In the genomic region with DNA sequence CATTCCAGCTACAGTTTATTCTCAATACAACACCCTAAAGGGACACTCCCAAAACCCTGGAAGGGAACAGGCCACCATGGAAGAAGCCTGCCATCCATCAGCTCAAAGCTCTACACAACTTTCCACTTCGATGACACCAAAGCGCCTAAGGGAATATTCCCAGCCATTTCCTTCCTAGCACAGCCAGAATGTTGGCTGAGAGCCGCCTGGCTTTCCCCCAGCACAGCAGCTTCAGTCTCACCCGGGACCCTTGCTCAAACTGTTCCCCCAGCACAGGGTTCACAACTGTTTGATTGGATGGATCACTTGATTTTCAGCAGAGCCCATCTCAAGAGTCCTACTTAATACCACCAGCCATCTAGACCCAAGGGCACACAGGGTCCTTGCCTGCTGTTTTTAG, we compare ENCODE assay signal across 10 mouse cellular contexts. TPM values are rescaled to one million over a fixed set of nuclear protein-coding genes. Genes with fewer than 3 reads are reported as not detected.
DNase-seq lines count a peak whose midpoint lies in the region; ATAC-seq and TF ChIP-seq lines count a peak whose summit lies in the region.
"Had no signal": no experiment of that assay in that cellular context is flagged by ENCODE, and none has a peak within 500 bp of the region (broad histone marks: within the 10 kb centered on the region; RNA-seq: fewer than 3 reads in every experiment).

No protein-coding gene starts in this region.

- H3K4me3 ChIP-seq in embryonic facial prominence, embryonic 14.5 days (ENCODE audit: low read depth, low read length), result no peak overlapping the region
- H3K4me3 ChIP-seq in embryonic facial prominence, embryonic 10.5 days, result no peak overlapping the region
- H3K4me3 ChIP-seq in lung, embryonic 16.5 days (ENCODE audit: low read length), result no peak overlapping the region
- no peak overlapping the region for H3K4me3 ChIP-seq in stomach, postnatal 0 days (ENCODE audit: low read depth, low read length)
- H3K4me3 ChIP-seq: forebrain, embryonic 13.5 days had no signal

- peaks cover 12% of the 10 kb centered on the region; the same call in 1 of the 2 replicates for H3K4me1 ChIP-seq in embryonic facial prominence, embryonic 14.5 days (ENCODE audit: control insufficient read depth, insufficient read depth, low read length)
- peaks cover 14% of the 10 kb centered on the region for H3K4me1 ChIP-seq in embryonic facial prominence, embryonic 10.5 days
- H3K4me1 ChIP-seq in lung, embryonic 16.5 days (replicated peaks; ENCODE audit: control insufficient read depth, insufficient read depth, low read length), result peaks cover 16% of the 10 kb centered on the region; the same call in 1 of the 2 replicates
- no peaks in the 10 kb centered on the region for H3K4me1 ChIP-seq in stomach, postnatal 0 days (replicated peaks; ENCODE audit: control insufficient read depth, insufficient read depth)

- no peaks in the 10 kb centered on the region for H3K9me3 ChIP-seq in embryonic facial prominence, embryonic 14.5 days (ENCODE audit: control insufficient read depth, low read length)
- no peaks in the 10 kb centered on the region for H3K9me3 ChIP-seq in embryonic facial prominence, embryonic 10.5 days
- no peaks in the 10 kb centered on the region for H3K9me3 ChIP-seq in lung, embryonic 16.5 days (ENCODE audit: control insufficient read depth, low read length)
- no peaks in the 10 kb centered on the region for H3K9me3 ChIP-seq in stomach, postnatal 0 days (ENCODE audit: control insufficient read depth, low read length)
- H3K9me3 ChIP-seq: forebrain, embryonic 13.5 days had no signal

- no peak overlapping the region for H3K4me2 ChIP-seq in embryonic facial prominence, embryonic 14.5 days (ENCODE audit: low read depth, low read length)
- H3K4me2 ChIP-seq in lung, embryonic 16.5 days (ENCODE audit: low read depth, low read length), result no peak overlapping the region
- no peak overlapping the region for H3K4me2 ChIP-seq in stomach, postnatal 0 days (replicated peaks; ENCODE audit: low read depth)
- H3K4me2 ChIP-seq: forebrain, embryonic 13.5 days; hindbrain, embryonic 14.5 days had no signal

- ATAC-seq in embryonic facial prominence, embryonic 14.5 days (ENCODE audit: low read depth), result no peak
- peak; percentile 91 for ATAC-seq in lung, embryonic 16.5 days (ENCODE audit: low read depth)
- 0 out of 2 replicates have a peak, but pooled peaks have one; percentile 29 for ATAC-seq in stomach, postnatal 0 days (ENCODE audit: low FRiP score, low TSS enrichment)
- ATAC-seq: forebrain, embryonic 13.5 days had no signal

- H3K36me3 ChIP-seq in embryonic facial prominence, embryonic 14.5 days (ENCODE audit: control insufficient read depth, insufficient read depth, low read length), result no peaks in the 10 kb centered on the region
- H3K36me3 ChIP-seq in embryonic facial prominence, embryonic 10.5 days (replicated peaks), result no peaks in the 10 kb centered on the region
- H3K36me3 ChIP-seq in lung, embryonic 16.5 days (ENCODE audit: control insufficient read depth, insufficient read depth, low read length), result no peaks in the 10 kb centered on the region
- no peaks in the 10 kb centered on the region for H3K36me3 ChIP-seq in stomach, postnatal 0 days (ENCODE audit: control insufficient read depth, insufficient read depth, low read length)

- no peak overlapping the region for H3K27ac ChIP-seq in embryonic facial prominence, embryonic 14.5 days (replicated peaks; ENCODE audit: low read depth, low read length)
- H3K27ac ChIP-seq in embryonic facial prominence, embryonic 10.5 days (replicated peaks), result no peak overlapping the region
- H3K27ac ChIP-seq in lung, embryonic 16.5 days (ENCODE audit: low read length), result peak overlapping the region; percentile 68
- 0 out of 2 replicates have a peak overlapping the region, but pooled peaks have one; percentile 14 for H3K27ac ChIP-seq in stomach, postnatal 0 days (replicated peaks)
- H3K27ac ChIP-seq: forebrain, embryonic 13.5 days; hindbrain, embryonic 14.5 days had no signal

- TF ChIP-seq CTCF in stomach, postnatal 0 days (IDR thresholded peaks at IDR 0.05; ENCODE audit: low read depth), result no peak

- H3K9ac ChIP-seq in embryonic facial prominence, embryonic 14.5 days (ENCODE audit: low read depth, low read length), result no peak overlapping the region
- H3K9ac ChIP-seq in lung, embryonic 16.5 days (ENCODE audit: low read length), result no peak overlapping the region
- no peak overlapping the region for H3K9ac ChIP-seq in stomach, postnatal 0 days (ENCODE audit: low read length)
- H3K9ac ChIP-seq: forebrain, embryonic 13.5 days; hindbrain, embryonic 14.5 days had no signal

- DNase-seq in embryonic facial prominence, embryonic 14.5 days (ENCODE audit: low spot score), result peak; percentile 52
- DNase-seq in embryonic facial prominence, embryonic 10.5 days (ENCODE audit: low spot score), result no peak
- no peak for DNase-seq in lung, adult 18-20 months
- DNase-seq in kidney, adult 9 months, result peak; percentile 44
- no peak for DNase-seq in stomach, postnatal 0 days (ENCODE audit: low spot score)
- no peak for DNase-seq in right cerebral cortex, adult 2 months (ENCODE audit: low spot score in 2 of 2)
- DNase-seq in neural tube, embryonic 10.5 days (ENCODE audit: extremely low spot score, low spot score), result no peak

- 52% methylated on average over 4 of the region's 4 CpGs for WGBS in embryonic facial prominence, embryonic 14.5 days
- 72% methylated on average over 4 of the region's 4 CpGs for WGBS in embryonic facial prominence, embryonic 10.5 days
- 47% methylated on average over 4 of the region's 4 CpGs for WGBS in lung, embryonic 16.5 days
- 50% methylated on average over 4 of the region's 4 CpGs for WGBS in stomach, postnatal 0 days

- no peak for TF ChIP-seq EP300 in stomach, postnatal 0 days (optimal IDR thresholded peaks at IDR 0.05)

- no peaks in the 10 kb centered on the region for H3K27me3 ChIP-seq in embryonic facial prominence, embryonic 14.5 days (replicated peaks; ENCODE audit: control insufficient read depth, insufficient read depth, low read length)
- H3K27me3 ChIP-seq in embryonic facial prominence, embryonic 10.5 days (replicated peaks; ENCODE audit: low read depth, poor library complexity, severe bottlenecking), result no peaks in the 10 kb centered on the region
- H3K27me3 ChIP-seq in lung, embryonic 16.5 days (ENCODE audit: control insufficient read depth, insufficient read depth, low read depth, low read length), result no peaks in the 10 kb centered on the region
- no peaks in the 10 kb centered on the region for H3K27me3 ChIP-seq in stomach, postnatal 0 days (ENCODE audit: control insufficient read depth, insufficient read depth, low read length)
- H3K27me3 ChIP-seq: forebrain, embryonic 13.5 days had no signal

RNA-seq across cellular contexts. Expression of gene Agtpbp1, which starts 37.3 kb away (rescaled TPM):
- polyA plus RNA-seq in embryonic facial prominence, embryonic 14.5 days (2014; fragmentation: Nextera tagmentation; extraction: Ambion mirVana), result 24.0 and 25.2 TPM in 2 replicates
- 10.4 and 10.8 TPM in 2 replicates for polyA plus RNA-seq in embryonic facial prominence, embryonic 10.5 days (2016; fragmentation: Nextera tagmentation; extraction: Ambion mirVana)
- 17.8 and 19.3 TPM in 2 replicates for polyA plus RNA-seq in lung, embryonic 16.5 days (2015; fragmentation: Nextera tagmentation; extraction: Ambion mirVana)
- polyA plus RNA-seq in stomach, postnatal 0 days (2015; fragmentation: Nextera tagmentation; extraction: Ambion mirVana), result 10.2 and 12.4 TPM in 2 replicates

RNA-seq across cellular contexts. Expression of gene Naa35, which starts 37.3 kb away (rescaled TPM):
- polyA plus RNA-seq in embryonic facial prominence, embryonic 14.5 days (2014; fragmentation: Nextera tagmentation; extraction: Ambion mirVana), result 71.0 and 80.8 TPM in 2 replicates
- 111 and 114 TPM in 2 replicates for polyA plus RNA-seq in embryonic facial prominence, embryonic 10.5 days (2016; fragmentation: Nextera tagmentation; extraction: Ambion mirVana)
- 88.8 and 96.9 TPM in 2 replicates for polyA plus RNA-seq in lung, embryonic 16.5 days (2015; fragmentation: Nextera tagmentation; extraction: Ambion mirVana)
- 58.8 and 63.2 TPM in 2 replicates for polyA plus RNA-seq in stomach, postnatal 0 days (2015; fragmentation: Nextera tagmentation; extraction: Ambion mirVana)

Comparison
In these comparisons a context has a peak if more than half of its experiments do, and no peak if none do; other contexts are left out.
1. DNase-seq: peak in embryonic facial prominence, embryonic 14.5 days (single experiment) and kidney, adult 9 months (single experiment); none in embryonic facial prominence, embryonic 10.5 days (single experiment), lung, adult 18-20 months (0 of 2), stomach, postnatal 0 days (single experiment), right cerebral cortex, adult 2 months (0 of 2) and neural tube, embryonic 10.5 days (single experiment).
2. H3K27ac ChIP-seq: peak in lung, embryonic 16.5 days (single experiment) and stomach, postnatal 0 days (single experiment); none in embryonic facial prominence, embryonic 14.5 days (single experiment) and embryonic facial prominence, embryonic 10.5 days (single experiment).